Comparison of ENCODE assay signal across 14 mouse cellular contexts in genomic region chr15:78044826-78045225, GRCm38 (mm10).
DNase-seq lines count a peak whose midpoint lies in the region; TF ChIP-seq lines count a peak whose summit lies in the region.
"Had no signal": no experiment of that assay in that cellular context is flagged by ENCODE, and none has a peak within 500 bp of the region (broad histone marks: within the 10 kb centered on the region; RNA-seq: fewer than 3 reads in every experiment).

No protein-coding gene starts in this region.

- no peak overlapping the region for H3K4me3 ChIP-seq in left cerebral cortex, adult 2 months
- H3K4me3 ChIP-seq in gastrocnemius, adult 2 months, result no peak overlapping the region
- H3K4me3 ChIP-seq: embryonic facial prominence, embryonic 13.5 days; forebrain, embryonic 12.5 days; neural tube, embryonic 12.5 days had no signal

- peak; percentile 51 for DNase-seq in left cerebral cortex, adult 11 months (ENCODE audit: low spot score)
- no peak for DNase-seq in left cerebral cortex, postnatal 4 days
- peak; percentile 37 to 39 for DNase-seq in frontal cortex, postnatal 25 days (ENCODE audit: low spot score in 2 of 2)
- peak; percentile 52 to 56 for DNase-seq in left cerebral cortex, adult 2 months (ENCODE audit: extremely low spot score in 1 of 2, low spot score in 2 of 2)
- DNase-seq in right cerebral cortex, postnatal 25 days, result peak; percentile 66
- no peak for DNase-seq in gastrocnemius, adult 2 months
- no peak for DNase-seq in embryo, embryonic 11 days
- DNase-seq: cerebellum, postnatal 10 days; kidney, postnatal 36 days; lung, postnatal 10 days; thymus, postnatal 36 days had no signal

- TF ChIP-seq CTCF in left cerebral cortex, adult 2 months (IDR thresholded peaks at IDR 0.05), result no peak
- TF ChIP-seq CTCF in gastrocnemius, adult 2 months (IDR thresholded peaks at IDR 0.05), result no peak

- intact Hi-C loops in left cerebral cortex, postnatal 4 days (cut with DNase I), result no loop called here
- intact Hi-C loops in left cerebral cortex, adult 2 months (cut with DNase I), result loop anchor here (1.0 to 5.0 kb wide), 2 partner anchors 72 to 127 kb away; partner anchors contain the start of gene Ift27
- intact Hi-C loops in gastrocnemius, adult 2 months (cut with DNase I), result no loop called here

- H3K27ac ChIP-seq in left cerebral cortex, adult 2 months, result peak overlapping the region; percentile 92
- H3K27ac ChIP-seq in gastrocnemius, adult 2 months, result no peak overlapping the region
- H3K27ac ChIP-seq: embryonic facial prominence, embryonic 13.5 days; forebrain, embryonic 12.5 days; neural tube, embryonic 12.5 days had no signal

Comparison
In these comparisons a context has a peak if more than half of its experiments do, and no peak if none do; other contexts are left out.
1. DNase-seq: peak in left cerebral cortex, adult 11 months (single experiment), frontal cortex, postnatal 25 days (2 of 2), left cerebral cortex, adult 2 months (2 of 2) and right cerebral cortex, postnatal 25 days (single experiment); none in left cerebral cortex, postnatal 4 days (single experiment), gastrocnemius, adult 2 months (single experiment) and embryo, embryonic 11 days (single experiment).